Mouse (Mus musculus): Measurements from ENCODE around the gene Ccng1.
"Not testable (repeated sequence)": the region's sequence is repeated elsewhere in the genome, so short reads cannot be mapped to it uniquely, and the experiment has no call there.

The Ccng1 gene

DNA sequence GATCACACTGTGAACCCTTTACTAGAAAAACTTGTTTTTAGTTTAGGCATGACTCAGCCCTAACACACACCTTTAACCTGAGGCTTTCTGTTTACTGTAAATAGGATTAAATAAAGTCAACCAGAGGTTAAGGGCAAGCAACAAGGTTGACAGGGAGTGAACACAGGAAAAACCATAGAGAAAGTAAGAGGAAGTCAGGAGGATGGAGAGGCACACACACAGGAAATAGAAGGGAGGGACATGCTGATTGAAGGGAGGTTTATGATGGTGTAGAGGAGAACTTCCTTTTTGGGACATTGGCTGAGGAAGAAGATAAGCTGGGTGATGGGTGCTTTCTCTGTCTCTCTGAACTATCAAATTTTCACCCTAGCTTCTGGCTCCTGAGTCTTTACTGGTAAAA lies 36.8 kb downstream of the Ccng1 start:
- no peak for DNase-seq

DNA sequence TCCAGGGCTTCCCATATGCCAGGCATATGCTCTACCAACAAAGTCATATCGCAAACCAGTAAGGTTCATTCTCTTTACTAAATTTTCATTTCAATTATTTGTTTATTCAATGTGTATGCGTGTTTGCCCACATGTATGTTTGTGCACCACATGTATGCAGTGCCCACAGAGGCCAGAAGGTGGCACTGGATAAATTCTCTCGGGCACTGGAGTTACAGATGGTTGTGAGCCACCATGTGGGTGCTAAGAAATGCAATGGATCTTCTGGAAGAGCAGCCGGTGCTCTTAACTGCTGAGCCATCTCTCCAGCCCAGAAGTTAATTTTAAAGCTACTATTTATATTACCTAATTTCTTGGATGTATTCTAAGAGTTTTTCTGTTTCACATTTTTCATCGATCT lies 39.6 kb downstream of the Ccng1 start:
- no peak for DNase-seq

DNA sequence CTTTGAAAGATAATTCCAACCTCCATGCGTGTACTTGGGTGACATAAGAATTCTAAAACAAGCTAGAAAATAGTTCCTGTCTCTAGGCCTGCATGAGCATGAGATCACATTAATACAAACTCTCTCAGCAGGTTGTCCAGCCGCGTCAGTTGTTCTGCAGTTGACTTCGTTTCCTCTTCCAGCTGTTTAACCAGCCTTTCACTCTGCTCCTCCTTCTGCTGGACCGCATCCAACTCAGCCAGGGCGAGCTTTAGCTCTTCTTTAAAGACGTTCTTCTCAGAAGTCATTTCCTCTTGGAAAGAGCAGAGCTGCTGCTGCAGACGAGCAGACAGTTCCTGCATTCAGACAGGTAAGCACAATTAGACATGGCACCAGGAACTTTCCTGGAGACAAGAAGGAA lies 41.3 kb downstream of the Ccng1 start:
- DNase-seq, result no peak

DNA sequence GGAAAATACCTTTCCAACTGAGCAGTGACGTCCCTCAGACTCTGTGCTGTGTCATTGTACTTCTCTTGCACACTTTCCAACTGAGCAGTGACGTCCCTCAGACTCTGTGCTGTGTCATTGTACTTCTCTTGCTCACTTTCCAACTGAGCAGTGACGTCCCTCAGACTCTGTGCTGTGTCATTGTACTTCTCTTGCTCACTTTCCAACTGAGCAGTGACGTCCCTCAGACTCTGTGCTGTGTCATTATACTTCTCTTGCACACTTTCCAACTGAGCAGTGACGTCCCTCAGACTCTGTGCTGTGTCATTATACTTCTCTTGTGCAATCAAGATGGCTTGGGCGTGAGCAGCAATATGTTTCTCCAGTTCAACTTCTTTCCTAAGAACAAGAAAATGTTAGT lies 45.2 kb downstream of the Ccng1 start:
- DNase-seq, result not testable (repeated sequence)
